Mouse (Mus musculus): ENCODE data around the gene 4933405L10Rik.

GRCm38 (mm10) chr8:105697196-105697780 lies 10.2 kb upstream of the 4933405L10Rik start:
- TF ChIP-seq CTCF (IDR thresholded peaks at IDR 0.05; ENCODE audit: control insufficient read depth, insufficient read depth, insufficient read length): no peak
- TF ChIP-seq MAX (IDR thresholded peaks at IDR 0.05): no peak
